In the genomic region with DNA sequence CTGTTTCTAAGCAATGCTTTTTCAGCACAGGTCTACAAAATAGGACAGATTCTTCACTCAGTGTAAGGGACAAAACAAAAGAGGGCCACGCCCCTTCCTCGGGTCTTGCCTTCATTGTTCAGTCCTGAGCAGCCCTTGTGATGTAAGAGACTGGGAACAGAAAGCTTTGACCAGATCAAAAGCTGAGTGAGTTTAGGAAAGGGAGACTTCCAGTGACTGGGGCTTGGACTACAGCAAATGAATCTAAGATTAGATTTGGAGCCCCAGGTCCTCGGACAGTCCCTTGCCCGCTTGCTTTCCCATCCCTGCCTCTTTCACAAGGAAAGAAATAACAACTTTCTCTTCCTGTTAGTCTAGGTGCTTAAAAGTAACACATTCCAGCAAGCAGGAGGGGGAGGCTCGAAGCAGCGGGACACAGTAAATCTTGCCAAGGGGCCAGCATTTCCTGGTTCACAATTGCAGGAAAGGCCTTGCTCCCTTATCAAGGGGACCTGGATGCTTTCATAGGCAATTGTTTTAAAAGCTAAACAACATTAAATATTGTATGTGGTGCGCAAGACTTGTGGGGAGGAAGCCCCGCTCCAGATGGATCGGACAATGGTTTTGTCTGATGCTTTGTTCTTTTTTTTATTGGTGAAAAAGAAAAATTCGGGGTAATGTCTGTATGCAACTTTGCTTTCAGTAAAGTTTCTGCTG, we compare ENCODE assay signal across 8 mouse cellular contexts.
DNase-seq lines count a peak whose midpoint lies in the region; ATAC-seq lines count a peak whose summit lies in the region.

No protein-coding gene starts in this region.

- peak overlapping the region; percentile 18 for H3K4me2 ChIP-seq in heart, embryonic 16.5 days (ENCODE audit: low read depth, low read length)
- peak overlapping the region; percentile 7 for H3K4me2 ChIP-seq in midbrain, embryonic 15.5 days

- H3K4me3 ChIP-seq in heart, embryonic 16.5 days (ENCODE audit: low read length) = no peak overlapping the region; the same call in 1 of the 2 replicates
- H3K4me3 ChIP-seq in midbrain, embryonic 15.5 days = no peak overlapping the region

- DNase-seq in R1 (ENCODE audit: low read depth, low spot score) = peak; percentile 93
- DNase-seq in embryo, embryonic 9.5 days (ENCODE audit: extremely low spot score) = peak; percentile 66
- DNase-seq in kidney, postnatal 36 days = peak; percentile 66 to 71
- no peak for DNase-seq in B cell, adult 2 months
- DNase-seq in spleen, postnatal 14 days (ENCODE audit: low spot score in 2 of 2) = no peak
- DNase-seq in cerebellum, adult 18-20 months = no peak

- H3K27me3 ChIP-seq in heart, embryonic 16.5 days (ENCODE audit: control insufficient read depth, insufficient read depth, low read length) = no peaks in the 10 kb centered on the region
- H3K27me3 ChIP-seq in midbrain, embryonic 15.5 days (replicated peaks) = no peaks in the 10 kb centered on the region

- H3K27ac ChIP-seq in heart, embryonic 16.5 days (ENCODE audit: low read length) = peak overlapping the region; percentile 75
- H3K27ac ChIP-seq in midbrain, embryonic 15.5 days = no peak overlapping the region

- 37% methylated on average over 10 of the region's 10 CpGs for WGBS in heart, embryonic 16.5 days
- WGBS in midbrain, embryonic 15.5 days = 18% methylated on average over 10 of the region's 10 CpGs

- no peaks in the 10 kb centered on the region for H3K9me3 ChIP-seq in heart, embryonic 16.5 days (replicated peaks; ENCODE audit: control insufficient read depth, low read length)
- H3K9me3 ChIP-seq in midbrain, embryonic 15.5 days = no peaks in the 10 kb centered on the region

- peak overlapping the region; percentile 42; the same call in 1 of the 2 replicates for H3K9ac ChIP-seq in heart, embryonic 16.5 days (ENCODE audit: low read length)
- no peak overlapping the region for H3K9ac ChIP-seq in midbrain, embryonic 15.5 days

- peak; percentile 84 for ATAC-seq in heart, embryonic 16.5 days (replicated peaks; ENCODE audit: extremely low read depth, insufficient read depth, low FRiP score)
- peak; percentile 78 for ATAC-seq in midbrain, embryonic 15.5 days (replicated peaks)

- no peaks in the 10 kb centered on the region for H3K36me3 ChIP-seq in heart, embryonic 16.5 days (ENCODE audit: control insufficient read depth, insufficient read depth)
- no peaks in the 10 kb centered on the region for H3K36me3 ChIP-seq in midbrain, embryonic 15.5 days (replicated peaks)

- peaks cover 5% of the 10 kb centered on the region for H3K4me1 ChIP-seq in heart, embryonic 16.5 days (ENCODE audit: control insufficient read depth, insufficient read depth, low read length)
- H3K4me1 ChIP-seq in midbrain, embryonic 15.5 days = peaks cover 2% of the 10 kb centered on the region; the same call in 1 of the 2 replicates

Comparison
In these comparisons a context has a peak if more than half of its experiments do, and no peak if none do; other contexts are left out.
1. DNase-seq: peak in R1 (single experiment), embryo, embryonic 9.5 days (single experiment) and kidney, postnatal 36 days (2 of 2); none in B cell, adult 2 months (0 of 2), spleen, postnatal 14 days (0 of 2) and cerebellum, adult 18-20 months (0 of 2).